Mouse (Mus musculus) adrenal gland, adult 18-20 months (tissue): ENCODE data around the gene Prkca. TPM values are rescaled to one million over a fixed set of nuclear protein-coding genes. Genes with fewer than 3 reads are reported as not detected.

Source experiments
- DNase-seq, 2 experiments: peaks; one replicate each; pipeline ENCODE4 v3.0.0; 2021 to 2022; ENCODE audit warnings: low spot score in 2 of 2
- total RNA-seq, 2 experiments: library from RNA; stranded (reverse); gene quantifications; 1 replicate in 1 of 2; 2 replicates in 1 of 2; pipeline ENCODE4 v1.2.3; 2021

Gene Prkca
- total RNA-seq, 2 experiments from 2014 or later: 7.3 to 12.0 TPM

DNA sequence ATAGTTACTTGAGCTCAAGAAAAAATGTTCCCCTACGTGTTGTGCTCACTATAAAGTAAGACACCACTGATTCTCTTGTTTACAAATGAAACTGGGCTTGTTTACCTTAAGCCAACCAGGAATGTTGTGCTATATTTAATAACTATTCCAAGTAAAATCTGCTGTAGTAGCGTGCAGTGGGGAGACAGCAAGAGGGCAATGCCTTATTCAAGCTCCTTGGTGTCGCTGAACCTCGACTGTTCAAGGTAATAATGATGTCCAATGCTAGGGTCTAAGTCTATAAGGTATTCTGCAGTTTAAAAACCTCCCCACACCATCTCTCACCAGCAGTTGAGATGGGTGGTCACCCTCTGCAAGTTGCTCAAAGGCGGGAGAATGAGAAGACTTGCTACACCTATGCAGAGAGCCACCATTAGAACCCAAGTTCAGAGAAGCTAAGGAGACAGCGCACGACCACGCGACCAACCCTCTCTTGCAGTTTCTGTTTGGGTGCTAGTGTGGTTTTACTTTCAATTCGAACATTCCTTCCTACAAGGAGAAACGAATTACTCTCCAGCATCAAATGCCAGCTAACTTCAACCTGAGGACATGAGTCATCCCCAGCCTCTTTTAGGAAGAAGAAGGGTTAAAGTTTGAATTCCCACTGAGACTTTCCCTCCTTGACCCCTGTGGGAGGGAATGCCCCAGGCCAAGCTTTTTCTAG, 129.1 kb downstream of the Prkca start:
- no peak for DNase-seq

DNA sequence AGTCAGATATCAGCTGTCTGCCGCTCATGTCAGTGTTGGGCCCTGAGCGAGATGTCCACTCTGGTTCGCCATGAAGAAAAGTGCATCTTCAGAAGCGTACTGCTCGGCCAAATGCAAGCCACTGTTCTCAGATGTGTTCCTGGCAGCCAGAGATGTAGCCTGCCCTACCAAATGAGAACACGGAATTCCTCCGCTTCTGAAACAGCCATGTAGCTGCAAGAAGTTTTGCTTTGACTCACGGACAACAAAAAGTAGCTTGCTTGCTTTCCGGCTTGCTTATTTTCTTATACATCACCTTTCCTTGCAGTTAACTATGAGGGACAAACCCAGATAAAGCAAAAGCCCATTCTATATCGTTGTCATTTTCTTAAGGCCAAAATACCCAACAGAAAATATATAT, 129.9 kb downstream of the Prkca start:
- DNase-seq: no peak

DNA sequence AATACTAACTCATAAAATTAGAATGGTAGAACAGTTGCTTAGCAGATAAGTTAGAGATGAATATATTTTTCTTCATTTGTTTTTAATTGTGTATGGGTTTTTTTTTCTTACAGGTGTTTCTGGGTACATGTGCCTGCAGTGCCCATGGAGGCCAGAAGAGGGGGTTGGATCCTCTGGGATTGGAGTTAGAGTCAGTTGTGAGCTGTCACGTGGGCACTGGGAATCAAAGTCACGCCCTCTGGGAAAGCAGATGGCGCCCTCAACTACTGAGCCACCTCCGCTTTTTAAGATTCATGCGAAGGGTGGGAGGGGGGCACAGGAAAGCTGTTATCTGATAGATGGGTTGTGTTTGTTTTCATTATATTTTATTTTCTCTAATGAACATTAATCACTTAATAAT, 131.1 kb downstream of the Prkca start:
- no peak for DNase-seq

DNA sequence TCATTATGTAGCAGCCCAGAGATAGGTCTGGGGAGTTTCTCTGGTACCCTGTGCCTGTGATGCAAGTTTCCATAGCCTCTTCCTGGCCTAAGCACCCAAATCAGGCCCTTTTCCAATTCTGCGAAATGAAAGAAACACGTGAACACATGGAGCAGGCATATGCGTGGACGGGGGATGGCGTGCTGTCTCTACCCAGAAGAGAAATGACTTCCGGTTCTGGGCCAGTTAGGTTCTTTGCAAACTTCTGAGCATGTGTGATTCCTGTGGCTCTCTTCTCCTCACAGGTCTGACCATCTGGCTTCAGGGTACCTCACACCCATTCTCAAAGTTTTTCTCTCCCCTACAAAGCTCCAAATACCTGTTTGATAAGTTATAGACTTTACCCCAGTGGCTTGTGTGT, 131.7 kb downstream of the Prkca start:
- no peak for DNase-seq

DNA sequence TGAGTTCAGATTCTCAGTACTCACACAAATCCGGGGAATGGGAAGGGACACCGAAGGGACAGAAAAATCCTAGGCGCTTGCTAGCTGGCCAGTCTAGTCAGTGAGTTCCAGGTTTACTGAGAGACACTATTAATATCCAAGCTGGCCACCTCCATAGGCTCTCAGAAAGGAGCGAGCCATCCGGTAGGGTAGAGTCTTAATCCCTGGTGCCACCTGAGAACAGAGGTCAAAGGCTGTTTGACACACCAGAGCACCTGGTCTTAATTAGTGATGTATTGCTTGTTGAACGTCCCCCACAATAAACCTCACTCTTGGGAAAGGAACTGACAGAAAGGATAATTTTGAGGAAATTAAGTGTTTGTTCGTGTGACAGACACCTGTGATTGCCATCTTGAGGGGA, 133.0 kb downstream of the Prkca start:
- DNase-seq: no peak

DNA sequence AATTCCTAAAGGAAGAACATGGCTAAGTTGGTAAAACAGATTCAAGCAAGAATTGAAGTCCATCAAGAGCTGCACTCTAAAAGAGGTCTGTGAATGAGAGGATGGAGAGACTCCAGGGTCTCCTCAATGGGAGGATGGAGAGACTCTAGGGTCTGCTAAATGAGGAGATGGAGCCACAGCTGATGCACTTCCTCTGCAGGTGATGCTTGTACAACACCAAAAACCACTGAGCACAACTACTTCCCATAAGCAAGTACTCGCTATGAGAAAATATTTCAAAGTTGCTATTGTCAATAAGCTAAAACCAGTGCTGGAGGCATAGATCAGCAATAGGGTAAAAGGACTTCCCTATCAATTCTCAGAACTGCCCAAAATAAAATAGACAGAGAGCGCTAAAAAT, 137.1 kb downstream of the Prkca start:
- DNase-seq: no peak

DNA sequence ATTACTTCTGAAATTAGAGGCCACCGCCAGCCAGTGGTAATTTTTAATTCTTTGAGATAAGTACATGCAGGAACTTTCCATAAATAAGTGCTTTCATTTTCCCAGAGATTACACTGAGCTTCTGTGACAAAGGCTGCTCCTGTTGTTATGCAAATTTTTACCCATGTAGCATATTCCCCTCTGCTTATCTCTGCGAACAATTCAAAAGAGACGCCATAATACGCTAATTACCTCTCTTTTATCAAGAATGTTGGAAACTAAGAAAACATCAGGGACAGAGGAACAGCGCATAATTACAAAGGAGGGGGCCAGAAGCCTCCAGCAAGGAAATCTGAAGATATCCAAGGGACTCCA, 138.9 kb downstream of the Prkca start:
- DNase-seq: no peak

DNA sequence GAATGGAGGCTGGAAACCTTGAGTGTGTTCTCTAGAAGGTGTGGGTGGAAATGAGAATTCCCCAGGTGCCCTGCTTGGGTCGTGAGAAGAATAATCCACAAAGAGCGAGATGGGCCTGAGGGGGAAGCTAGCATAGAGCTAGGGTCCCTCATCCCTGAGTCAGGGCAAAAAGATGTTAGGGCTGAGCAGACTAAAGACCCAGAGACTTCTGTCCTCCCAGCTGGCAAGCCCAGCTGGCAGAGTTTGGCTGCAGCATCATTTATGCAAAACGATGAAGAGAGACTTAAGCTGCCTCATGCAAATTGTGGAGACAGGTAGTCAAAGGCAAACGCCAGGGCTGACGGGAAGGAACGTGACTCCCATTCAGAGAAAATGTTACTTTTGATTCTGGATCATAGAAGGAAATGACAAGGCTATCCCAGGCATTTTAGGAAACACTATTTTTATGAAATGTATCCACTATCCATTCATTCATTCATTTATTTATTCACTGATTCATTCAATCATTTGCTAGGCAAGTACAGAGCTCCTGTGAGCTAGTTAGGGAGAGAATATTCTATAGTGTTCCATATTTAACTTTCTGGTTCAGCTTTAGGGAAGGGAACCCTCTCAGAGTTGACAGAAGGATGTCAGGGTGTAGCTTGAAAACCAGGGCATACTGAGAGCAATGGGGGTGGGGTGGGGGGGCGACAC, 139.4 kb downstream of the Prkca start:
- no peak for DNase-seq

DNA sequence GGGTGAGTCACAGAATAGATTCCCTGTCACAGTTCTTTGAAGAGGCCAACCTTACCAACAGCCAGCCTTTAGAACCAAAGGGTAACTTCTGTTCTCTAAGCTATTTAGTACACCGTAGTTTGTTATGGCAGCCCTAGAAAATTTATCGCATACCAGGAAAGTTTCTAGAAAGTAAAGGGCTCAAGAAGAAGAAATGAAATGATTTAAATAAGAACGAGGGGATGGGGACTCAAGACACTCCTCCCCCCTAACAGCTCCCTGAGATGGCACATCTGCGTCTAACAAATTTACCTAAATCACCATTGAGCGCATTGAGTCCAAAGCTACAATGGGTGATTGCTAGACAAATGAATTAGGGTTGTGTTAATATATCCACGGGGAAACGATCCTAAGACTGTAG, 140.9 kb downstream of the Prkca start:
- no peak for DNase-seq

DNA sequence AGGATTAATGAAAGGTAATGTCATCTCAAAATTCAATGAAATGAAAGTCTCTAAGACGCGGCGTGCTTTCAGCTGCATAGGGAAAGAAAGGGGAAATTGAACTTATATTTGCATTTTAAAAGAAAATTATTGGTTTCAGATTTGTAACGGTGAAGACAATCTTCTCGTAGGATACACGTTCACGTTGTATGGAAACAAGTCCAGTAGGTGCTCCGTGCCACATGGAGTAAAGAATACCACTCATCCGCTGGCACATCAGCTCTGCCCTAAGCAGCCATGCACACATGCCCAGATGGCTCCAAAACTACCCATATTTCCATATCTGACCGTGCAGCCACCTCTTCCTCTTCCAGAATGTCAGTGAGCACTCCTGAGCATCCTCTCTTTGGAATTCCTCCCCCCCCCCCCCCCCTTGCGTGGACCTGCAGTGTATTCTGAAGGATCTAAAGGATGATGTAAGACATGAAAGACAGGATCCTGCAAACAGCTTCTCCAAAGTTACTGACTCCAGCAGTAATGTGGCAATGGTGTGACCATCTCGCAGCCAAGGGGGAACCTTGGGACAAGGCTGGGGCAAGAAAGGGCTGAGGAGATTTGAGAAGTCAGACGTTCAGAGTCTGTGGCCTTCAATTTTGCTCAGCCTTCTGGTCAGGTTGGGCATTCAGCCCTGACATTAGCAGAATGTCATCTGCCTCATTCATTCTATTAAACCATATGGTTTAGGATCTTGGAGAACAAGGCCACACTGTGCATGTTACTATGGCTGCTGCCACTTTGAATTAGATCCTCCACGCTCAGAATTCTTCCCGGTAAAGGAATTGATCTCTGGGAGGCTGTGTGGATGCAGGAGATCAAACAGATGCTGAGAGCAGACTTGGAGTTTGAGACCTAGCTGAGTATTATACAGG, 142.8 kb downstream of the Prkca start:
- no peak for DNase-seq

DNA sequence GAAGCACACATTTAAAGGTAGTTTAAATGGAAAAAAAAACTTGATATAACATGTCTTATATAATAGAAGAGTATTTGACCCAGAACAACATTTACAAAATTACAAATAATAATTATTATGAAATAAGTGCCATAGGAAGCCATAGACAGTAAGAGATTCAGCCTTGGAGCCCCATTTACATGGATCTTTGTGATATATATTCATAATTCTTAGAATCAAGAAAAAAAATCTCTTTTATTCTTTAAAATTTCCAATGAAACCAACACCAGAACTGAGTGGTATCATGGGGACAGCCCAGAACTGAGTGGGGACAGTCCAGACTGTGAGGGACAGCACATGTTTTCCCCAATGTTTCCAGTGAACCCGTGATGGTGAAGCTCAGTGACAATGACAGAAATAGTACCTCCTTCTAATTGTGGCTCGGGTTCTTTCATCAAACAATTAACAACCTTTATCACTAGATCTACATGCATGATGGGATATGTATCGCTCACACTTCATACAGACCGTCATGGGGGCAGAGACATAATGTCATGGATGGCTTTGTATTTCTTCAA, 144.2 kb downstream of the Prkca start:
- no peak for DNase-seq

DNA sequence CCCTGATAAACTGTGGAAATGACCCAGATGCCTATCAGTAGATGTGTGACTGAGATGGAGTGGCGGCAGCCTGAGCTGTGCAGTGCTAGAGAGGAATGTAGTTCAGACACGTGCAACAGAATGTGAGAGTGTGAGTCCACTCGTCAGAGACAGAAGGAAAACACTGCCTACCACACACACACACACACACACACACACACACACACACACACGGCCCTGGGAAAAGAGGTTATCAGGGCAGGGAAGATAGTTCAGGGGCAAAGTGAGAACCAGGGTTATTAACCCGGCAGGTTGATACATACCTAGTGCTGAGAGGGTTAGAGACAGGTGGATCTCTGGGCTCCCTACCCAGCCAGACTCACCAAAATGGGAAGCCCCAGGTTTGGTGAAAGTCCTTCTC, 145.1 kb downstream of the Prkca start:
- no peak for DNase-seq

DNA sequence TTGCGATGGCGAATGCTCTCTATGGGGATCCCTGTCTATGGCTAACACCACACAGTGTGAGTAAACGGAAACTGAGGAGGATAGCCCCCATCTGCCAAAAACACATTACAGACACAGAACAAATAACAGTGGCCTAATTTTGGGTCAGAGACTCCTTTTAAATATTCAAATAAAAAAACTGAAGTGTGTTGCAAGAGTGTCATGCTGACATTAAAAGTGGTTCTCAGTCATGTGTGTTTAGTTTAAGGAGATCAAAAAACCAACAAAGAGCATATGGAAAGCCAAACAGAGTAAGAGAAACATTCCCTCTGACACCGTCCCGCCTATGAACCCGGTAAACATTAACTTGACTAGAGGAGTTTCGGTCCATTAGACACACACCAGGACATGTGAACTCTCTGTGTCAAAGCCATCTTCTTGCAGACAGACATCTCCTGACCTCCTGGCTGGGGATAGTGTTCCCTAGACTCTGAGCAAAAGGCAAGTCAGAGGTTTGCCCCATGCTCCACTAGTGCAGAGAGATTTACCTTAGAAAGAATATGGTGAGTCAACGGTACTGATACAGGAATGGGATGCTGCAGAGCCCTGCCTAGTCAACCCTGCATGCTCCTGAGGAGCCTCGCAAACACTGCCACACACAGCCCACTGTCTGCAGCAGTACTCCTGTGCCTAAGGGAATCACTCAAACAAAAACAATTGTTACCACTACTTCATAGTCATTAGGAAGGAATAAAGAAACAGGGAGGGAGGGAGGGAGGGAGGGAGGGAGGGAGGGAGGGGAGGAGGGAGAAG, 146.1 kb downstream of the Prkca start:
- no peak for DNase-seq

DNA sequence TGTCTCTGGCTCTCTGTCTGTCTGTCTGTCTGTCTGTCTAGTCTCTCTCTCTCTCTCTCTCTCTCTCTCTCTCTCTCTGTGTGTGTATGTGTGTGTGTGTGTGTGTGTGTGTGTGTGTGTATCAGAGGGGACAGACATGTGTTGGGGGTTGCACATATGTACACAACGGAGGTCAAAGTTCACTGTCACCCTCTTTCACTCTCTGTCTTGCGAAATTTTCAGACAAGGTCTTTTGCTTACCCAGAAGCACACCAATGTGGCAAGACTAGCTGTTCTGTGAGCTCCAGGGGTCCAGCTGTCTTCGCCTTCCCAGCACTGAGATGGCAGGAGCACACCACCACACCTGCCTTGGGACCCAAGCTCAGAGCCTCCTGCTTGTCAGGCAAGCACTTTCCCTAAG, 146.9 kb downstream of the Prkca start:
- DNase-seq: no peak

DNA sequence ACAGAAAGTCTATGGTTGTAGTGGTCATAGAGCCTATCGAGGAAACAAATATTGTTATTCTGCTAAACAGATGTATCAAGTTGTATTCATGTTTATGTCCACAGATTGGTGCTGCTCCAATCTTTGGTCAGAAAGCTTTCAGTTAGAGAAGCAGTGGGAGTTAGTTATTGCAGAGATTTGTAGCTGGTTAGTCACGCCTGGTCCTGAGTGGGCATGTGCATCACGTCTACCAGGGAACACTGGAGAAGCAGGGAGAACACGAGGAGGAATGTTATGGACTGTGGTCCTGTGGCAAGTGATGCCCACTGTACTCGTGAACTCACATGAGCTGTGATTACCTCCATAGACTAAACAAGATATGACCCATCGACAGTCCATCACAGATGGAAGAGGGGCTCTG, 153.4 kb downstream of the Prkca start:
- DNase-seq: no peak

DNA sequence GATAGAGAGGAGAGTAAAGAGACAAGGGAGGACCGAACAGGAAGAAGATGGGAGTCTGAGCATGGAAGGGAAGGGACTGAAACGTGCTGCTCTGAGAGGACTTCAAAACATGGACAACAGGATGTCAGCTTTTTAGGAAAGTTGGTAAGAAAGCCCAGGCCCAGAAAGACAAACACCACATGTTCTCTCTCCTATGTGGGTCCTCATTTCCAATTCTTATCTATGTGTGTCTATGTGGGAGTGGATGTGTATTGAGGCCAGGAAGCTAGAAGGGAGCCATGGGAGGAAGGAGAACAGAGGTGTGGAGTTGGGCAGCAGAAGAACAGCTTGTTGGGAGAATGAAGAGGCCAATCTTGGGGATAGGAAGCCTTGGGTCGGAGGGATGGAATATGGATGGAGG, 154.4 kb downstream of the Prkca start:
- DNase-seq: no peak

DNA sequence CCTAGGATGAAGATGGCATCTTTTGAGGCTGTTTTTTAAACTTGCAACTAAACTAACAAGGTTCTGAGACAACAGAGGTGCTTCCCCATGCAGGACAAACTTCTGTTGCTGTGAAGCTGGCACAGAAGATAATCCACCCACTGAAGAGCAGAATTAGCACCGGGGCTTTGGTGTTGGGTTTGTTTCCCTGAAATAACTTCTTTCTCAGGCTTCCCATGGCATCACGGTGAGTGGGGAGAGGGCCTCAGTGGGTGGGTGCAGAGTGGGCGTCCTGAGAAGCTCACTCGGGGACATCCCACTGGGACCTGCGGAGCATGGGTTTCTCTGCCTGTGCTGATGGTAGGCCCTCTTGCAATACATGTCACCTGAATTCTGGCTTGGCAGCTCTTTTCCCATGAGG, 161.3 kb downstream of the Prkca start:
- DNase-seq: no peak

DNA sequence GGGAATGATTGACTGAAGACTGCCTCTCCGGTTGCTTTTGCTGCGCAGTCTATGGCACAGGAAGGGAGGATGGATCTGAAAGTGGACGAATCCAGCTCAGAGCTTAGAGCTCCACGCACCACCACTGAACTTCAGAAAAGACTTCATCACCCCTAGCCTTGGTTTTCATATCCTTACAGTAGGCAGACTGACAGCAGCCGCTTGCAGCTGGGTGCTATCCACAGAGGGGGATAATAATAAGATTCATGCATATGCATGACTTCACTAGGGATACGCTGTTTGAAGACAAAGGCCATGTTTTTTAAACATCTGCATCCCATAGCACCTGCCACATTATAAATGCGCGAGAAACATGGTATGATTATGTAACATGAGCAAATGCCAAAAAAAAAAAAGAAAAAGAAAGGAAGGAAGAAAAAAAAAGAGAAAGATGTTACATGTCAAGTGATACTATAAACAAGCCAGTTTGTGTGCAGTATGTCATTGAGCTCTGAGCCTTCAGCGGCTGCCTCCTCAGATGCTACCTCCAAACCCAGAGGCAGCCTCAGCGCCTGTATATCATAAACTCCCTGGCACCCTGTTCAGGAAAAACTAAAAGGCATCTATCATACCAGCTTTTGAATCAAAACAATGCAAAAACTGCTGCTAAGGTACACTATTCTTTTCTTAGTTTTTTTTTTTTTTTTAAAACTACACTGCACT, 162.6 kb downstream of the Prkca start:
- no peak for DNase-seq

DNA sequence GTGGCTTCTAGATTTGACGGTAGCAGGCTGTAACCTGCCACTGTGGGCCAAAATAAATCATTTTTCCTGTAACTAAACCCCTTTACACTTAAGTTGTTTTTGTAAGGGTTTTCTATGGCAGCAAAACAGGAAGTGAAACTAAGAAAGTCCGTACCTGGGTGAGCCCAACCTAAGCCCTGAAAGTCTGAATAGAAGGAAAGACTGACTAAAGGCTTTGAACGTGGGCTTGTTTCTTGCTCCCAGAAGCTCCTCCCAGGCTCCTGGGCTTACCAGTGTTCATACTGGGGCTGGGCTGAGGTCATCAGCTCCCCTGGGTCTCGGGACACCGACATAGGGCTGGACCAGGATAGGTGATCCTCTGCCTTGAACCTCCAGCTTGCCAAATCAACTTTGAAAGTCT, 164.9 kb downstream of the Prkca start:
- no peak for DNase-seq

DNA sequence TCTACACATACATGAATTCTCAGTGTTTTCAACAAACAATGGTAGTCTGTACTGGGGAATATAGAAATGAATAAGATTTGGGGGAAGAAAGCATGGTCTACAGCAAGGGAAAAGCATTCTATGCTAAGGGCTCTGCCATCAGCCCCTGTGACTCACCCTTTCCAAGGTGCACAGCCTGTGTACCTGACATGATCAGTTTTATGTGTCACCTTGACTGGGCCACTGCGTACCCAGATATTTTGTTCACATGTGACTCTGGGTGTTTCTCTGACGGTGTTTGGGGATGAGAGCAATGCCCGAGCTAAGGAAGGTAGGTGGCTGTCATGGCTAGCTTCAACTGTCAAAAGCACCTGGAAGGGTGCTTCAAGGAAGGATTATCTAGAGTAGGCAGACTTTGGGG, 165.5 kb downstream of the Prkca start:
- DNase-seq: no peak
